Mouse (Mus musculus) left cerebral cortex, adult 2 months (tissue): ENCODE measurements around the gene Ntm. TPM values are rescaled to one million over a fixed set of nuclear protein-coding genes. Genes with fewer than 3 reads are reported as not detected.

Source experiments
- DNase-seq, 2 experiments: peaks; one replicate each; pipeline ENCODE4 v3.0.0; 2021 to 2022; ENCODE audit warnings: low spot score in 2 of 2, mixed read lengths in 1 of 2; ENCODE audit errors: extremely low spot score in 1 of 2
- H3K27ac ChIP-seq: fragments of 200-600 bp; 2 replicates; pipeline ENCODE4 v1.8.1; 2022
- H3K4me3 ChIP-seq: fragments of 200-600 bp; 2 replicates; pipeline ENCODE4 v1.8.1; 2022
- CTCF ChIP-seq: fragments of 200-600 bp; IDR thresholded peaks from 2 replicates; pipeline ENCODE4 v1.8.1; 2022; ENCODE audit warnings: antibody characterized with exemption, mild to moderate bottlenecking, moderate library complexity
- intact Hi-C: fragments of 180-260 bp; cut with DNase I; formaldehyde crosslinking; loops from one replicate; pipeline ENCODE4 v1.15.1; 2025
- total RNA-seq, 2 experiments: library from RNA; stranded (reverse); gene quantifications; 2 replicates each; pipeline ENCODE4 v1.2.3; 2021

Gene Ntm
- total RNA-seq, 2 experiments from 2014 or later: 288 to 294 TPM

DNA sequence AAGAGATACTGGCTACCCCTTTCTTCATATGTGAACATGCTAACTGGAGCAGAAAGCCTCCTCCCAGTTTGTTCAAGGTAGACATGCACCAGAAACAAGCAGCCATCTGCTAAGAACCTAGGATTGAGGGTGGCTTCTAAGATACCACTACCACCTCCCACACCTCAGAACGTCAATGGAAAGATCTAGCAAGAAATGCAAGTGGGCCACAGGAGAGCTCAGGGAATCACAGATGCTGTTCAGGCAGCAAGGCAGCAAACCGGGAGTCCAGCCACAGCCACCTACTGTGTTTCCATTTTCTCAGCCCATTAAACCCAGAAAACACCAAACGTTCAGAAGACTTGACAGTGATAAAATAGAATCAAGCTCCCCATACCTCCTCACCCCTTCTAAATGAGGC lies 85.4 kb downstream of the Ntm start:
- intact Hi-C loops: loop anchor here (5.0 kb wide), 1 partner anchor 75 kb away; no protein-coding TSS in a partner anchor
- no peak for DNase-seq
- no peak for TF ChIP-seq CTCF
- peak overlapping the region; percentile 45; the same call in 1 of the 2 replicates for H3K27ac ChIP-seq
- no peak overlapping the region for H3K4me3 ChIP-seq

- no peak overlapping the region for H3K27ac ChIP-seq
- TF ChIP-seq CTCF: no peak
- no peak for DNase-seq
- no peak overlapping the region for H3K4me3 ChIP-seq
- intact Hi-C loops: loop anchor here (5.0 kb wide), 1 partner anchor 95 kb away; the partner anchor contains the start of gene Ntm
Observed at GRCm38 (mm10) chr9:29867746-29868145, 95.2 kb downstream of the Ntm start.

DNA sequence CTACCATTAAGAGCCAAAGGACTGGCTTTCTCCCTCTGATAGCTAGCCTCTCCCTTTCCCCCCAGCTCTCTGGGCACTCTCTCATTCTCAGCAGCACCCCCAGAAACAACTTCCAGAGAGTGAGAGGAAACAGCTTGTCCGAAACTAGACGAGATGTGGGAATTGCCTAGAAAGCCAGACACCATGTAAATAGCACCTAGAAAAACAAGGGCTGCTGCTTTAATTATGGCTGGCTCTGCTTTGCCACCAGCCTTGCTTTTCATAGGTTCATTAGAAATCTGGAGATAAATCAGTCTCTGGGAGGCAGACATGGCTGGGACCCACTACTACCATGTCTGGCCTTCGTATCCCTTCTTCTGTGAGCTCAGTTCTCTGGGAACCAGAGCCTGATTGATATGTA lies 96.1 kb downstream of the Ntm start:
- Histone ChIP-seq H3K4me3 (no peak overlapping the region), H3K27ac (no peak overlapping the region)
- no peak for TF ChIP-seq CTCF
- DNase-seq: no peak
- intact Hi-C loops: loop anchor here (5.0 kb wide), 1 partner anchor 95 kb away; the partner anchor contains the start of gene Ntm

DNA sequence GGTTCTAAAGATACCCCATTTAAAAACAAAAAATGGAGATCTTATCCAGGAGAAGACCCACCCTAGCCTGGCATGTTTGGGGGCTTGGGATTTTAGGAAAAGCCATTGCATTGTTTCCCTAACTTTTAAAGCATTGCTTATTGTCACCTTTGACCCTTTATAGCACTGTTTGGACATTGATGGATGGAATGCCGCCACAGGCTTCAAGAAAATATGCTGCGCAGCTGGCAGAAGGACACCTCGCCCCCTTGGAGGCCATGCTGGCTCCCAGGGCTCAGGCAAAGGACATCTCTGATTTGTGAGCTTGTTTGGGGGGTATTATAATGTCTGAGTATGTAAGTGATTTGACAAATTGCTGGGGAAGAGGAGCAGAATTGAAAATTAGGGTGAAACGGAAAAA lies 96.8 kb downstream of the Ntm start:
- no peak for TF ChIP-seq CTCF
- no peak overlapping the region for H3K27ac ChIP-seq
- no peak overlapping the region for H3K4me3 ChIP-seq
- no peak for DNase-seq
- intact Hi-C loops: loop anchor here (5.0 kb wide), 1 partner anchor 96 kb away; the partner anchor contains the start of gene Ntm

GRCm38 (mm10) chr9:29865502-29865901 lies 97.4 kb downstream of the Ntm start:
- intact Hi-C loops: loop anchor here (5.0 kb wide), 1 partner anchor 97 kb away; the partner anchor contains the start of gene Ntm
- Histone ChIP-seq H3K4me3 (no peak overlapping the region), H3K27ac (no peak overlapping the region)
- no peak for TF ChIP-seq CTCF
- no peak for DNase-seq

DNA sequence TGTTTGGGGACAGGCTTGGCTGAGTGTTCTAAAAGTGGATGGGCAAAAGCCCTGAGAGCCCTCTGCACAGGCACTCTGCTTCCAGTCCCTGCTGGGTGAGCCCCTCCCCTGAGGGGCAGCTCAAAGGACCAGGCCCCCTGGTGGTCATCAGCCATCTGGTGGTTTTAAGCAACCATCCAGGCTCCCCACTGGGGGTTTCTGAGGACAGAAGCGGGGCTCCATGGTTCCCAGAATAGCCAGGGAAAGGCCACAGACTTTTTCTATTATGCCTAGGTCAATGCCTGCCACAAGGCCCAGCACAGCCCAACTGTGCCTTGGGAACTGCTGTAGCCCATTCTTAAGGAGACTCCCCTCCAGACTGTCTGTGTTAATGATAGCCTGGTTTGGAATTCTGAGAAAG lies 98.1 kb downstream of the Ntm start:
- no peak for DNase-seq
- Histone ChIP-seq H3K27ac (no peak overlapping the region), H3K4me3 (no peak overlapping the region)
- TF ChIP-seq CTCF: peak; percentile 43
- intact Hi-C loops: loop anchor here (5.0 kb wide), 1 partner anchor 97 kb away; the partner anchor contains the start of gene Ntm

GRCm38 (mm10) chr9:29862408-29862807 lies 100.5 kb downstream of the Ntm start:
- no peak overlapping the region for H3K4me3 ChIP-seq
- DNase-seq: no peak
- intact Hi-C loops: no loop called here
- no peak overlapping the region for H3K27ac ChIP-seq
- no peak for TF ChIP-seq CTCF

GRCm38 (mm10) chr9:29859256-29860048 lies 103.5 kb downstream of the Ntm start:
- DNase-seq: no peak
- Histone ChIP-seq H3K4me3 (no peak overlapping the region), H3K27ac (no peak overlapping the region)
- intact Hi-C loops: no loop called here
- TF ChIP-seq CTCF: no peak

- TF ChIP-seq CTCF: no peak
- intact Hi-C loops: no loop called here
- H3K27ac ChIP-seq: no peak overlapping the region; the same call in 1 of the 2 replicates
- H3K4me3 ChIP-seq: no peak overlapping the region
- no peak for DNase-seq
Observed at GRCm38 (mm10) chr9:29848735-29849455, 114.0 kb downstream of the Ntm start.

DNA sequence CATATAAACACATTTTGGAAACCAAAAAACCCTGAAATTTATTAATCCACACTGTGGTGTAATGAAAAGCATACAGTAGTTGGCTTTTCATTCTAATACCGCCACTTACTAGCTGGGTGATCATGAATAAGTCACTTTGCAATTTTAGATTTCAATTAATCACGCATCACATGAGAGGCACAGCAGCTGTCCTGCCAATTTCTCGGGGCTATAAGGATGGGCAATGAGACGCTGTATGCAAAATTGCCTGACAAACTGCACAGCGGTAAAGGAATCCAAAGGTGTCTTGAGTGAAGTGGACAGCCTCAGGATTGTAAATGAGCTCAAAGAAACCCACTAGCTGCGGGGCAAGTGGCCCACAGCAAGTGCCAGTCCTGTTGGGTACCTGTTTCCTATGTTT lies 125.6 kb downstream of the Ntm start:
- TF ChIP-seq CTCF: no peak
- H3K4me3 ChIP-seq: no peak overlapping the region
- no peak overlapping the region for H3K27ac ChIP-seq
- intact Hi-C loops: no loop called here
- no peak for DNase-seq

- DNase-seq: peak; percentile 44 to 48
- Histone ChIP-seq H3K4me3 (no peak overlapping the region), H3K27ac (peak overlapping the region; percentile 60)
- no peak for TF ChIP-seq CTCF
- intact Hi-C loops: no loop called here
Observed at GRCm38 (mm10) chr9:29834911-29835310, 128.0 kb downstream of the Ntm start.

DNA sequence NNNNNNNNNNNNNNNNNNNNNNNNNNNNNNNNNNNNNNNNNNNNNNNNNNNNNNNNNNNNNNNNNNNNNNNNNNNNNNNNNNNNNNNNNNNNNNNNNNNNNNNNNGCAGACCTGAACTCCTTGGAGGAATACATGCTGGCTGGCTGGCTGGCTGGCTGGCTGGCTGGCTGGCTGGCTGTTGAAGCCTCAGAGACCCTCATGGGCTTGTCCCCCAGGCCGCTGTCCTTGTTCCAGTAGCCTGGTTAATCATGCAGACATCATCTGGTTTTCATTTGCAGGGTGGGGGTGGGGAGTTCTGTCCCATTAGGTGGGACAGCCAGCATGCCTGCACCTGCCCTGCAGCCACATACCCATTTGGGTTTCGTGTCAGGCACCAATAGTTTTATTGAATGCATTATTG lies 129.2 kb downstream of the Ntm start:
- Histone ChIP-seq H3K27ac (peak overlapping the region; percentile 47), H3K4me3 (no peak overlapping the region)
- intact Hi-C loops: loop anchor here (2.0 kb wide), 1 partner anchor 27 kb away; no protein-coding TSS in a partner anchor
- no peak for TF ChIP-seq CTCF
- no peak for DNase-seq
